Mouse (Mus musculus): ENCODE results near the gene Rdh1.

Gene Rdh1

DNA sequence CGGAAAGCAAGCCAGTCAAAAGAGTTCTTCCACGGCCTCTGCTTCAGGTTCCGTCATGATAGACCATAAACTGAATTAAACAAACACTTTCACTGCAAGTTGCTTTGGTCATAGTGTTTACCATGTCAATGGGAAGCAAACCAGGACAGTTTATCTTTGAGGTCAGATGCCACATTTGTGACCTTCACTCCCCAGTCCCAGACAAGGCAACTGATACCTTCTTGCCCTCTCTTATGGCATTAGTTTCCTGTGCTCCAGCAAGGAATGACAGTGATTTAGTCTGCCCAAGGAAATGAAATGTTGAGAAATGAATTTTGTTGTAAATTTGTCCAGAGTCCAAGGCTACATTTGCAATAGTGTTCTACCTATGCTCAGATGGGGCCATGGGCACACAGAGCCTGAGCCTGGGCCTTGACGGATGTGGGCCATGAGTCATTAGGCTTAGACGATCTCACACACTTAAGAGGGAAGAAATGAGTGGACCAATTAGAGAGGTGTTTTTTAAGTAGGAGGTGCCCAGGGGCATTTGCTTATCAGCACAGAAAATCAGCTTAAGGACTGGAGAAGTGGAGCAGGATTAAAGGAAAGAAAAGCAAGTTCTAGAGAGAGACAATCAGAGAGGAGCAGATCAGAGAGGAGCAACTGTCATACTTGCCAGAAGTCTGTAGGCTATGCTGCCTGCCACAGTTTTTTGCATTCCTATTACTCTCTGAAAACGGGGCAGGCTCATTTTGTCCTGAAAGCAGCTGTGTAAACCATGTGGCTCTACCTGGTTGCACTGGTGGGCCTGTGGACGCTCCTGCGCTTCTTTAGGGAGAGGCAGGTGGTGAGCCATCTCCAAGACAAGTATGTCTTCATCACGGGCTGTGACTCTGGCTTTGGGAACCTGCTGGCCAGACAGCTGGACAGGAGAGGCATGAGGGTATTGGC is at the start of gene Rdh1, which contains the start of gene Rdh16f1:
Gene Rdh1, plus strand, starts transcription at position 541 of the 930 bp plus-strand sequence.
Gene Rdh16f1, plus strand, starts transcription at position 607 of the 930 bp plus-strand sequence.
- DNase-seq (ENCODE audit: low read depth, low spot score) = no peak

GRCm38 (mm10) chr10:127710331-127710730 is 49.2 kb upstream of the Rdh1 start:
- DNase-seq (ENCODE audit: low read depth, low spot score) = no peak

DNA sequence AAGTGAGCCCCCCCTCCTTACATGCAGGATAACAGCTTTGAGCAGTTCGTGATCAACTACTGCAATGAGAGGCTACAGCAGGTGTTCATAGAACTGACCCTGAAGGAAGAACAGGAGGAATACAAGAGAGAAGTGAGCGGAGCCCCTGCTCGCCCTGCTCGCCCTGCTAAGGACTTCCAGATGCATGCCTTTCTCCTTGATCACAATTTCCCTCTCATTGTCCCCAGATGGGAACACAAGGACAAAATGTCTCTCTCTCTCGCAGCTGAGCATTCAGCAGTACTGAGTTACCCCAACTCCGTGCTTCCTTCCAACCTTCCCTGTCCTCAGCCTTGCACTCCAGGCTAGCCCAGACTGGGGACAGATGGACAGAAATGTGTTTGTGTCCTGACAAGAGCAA is 46.8 kb upstream of the Rdh1 start:
- DNase-seq (ENCODE audit: low read depth, low spot score) = no peak

- no peak for DNase-seq (ENCODE audit: low read depth, low spot score)
Observed at GRCm38 (mm10) chr10:127721671-127722418, 37.7 kb upstream of the Rdh1 start.

DNA sequence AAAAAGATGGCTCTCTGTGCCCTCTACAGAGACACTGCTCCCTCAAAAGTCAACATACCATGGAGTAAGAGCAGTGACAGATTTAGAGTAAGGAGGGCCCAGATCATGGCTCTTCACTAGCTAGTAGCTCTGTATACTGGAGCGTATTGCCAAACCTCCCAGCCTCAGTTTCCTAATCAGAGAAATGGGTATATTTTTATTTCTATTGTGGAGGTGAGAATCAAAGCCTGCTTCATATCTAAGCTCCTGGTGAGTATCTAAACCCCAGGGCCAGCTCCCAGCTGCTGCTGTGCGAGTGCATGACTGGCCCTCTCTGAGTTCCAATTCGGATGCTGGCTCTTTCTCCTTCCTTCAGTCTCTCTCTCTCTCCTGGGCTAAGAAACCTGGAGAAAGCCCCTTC is 35.3 kb upstream of the Rdh1 start, which contains the start of gene Tac2:
Gene Tac2, plus strand, starts transcription at position 301 of the 400 bp plus-strand sequence.
- DNase-seq (ENCODE audit: low read depth, low spot score) = no peak

- no peak for DNase-seq (ENCODE audit: low read depth, low spot score)
Observed at GRCm38 (mm10) chr10:127725136-127725535, 34.4 kb upstream of the Rdh1 start.

GRCm38 (mm10) chr10:127728437-127728836 is 31.1 kb upstream of the Rdh1 start:
- DNase-seq (ENCODE audit: low read depth, low spot score) = no peak

GRCm38 (mm10) chr10:127730285-127730932 is 29.1 kb upstream of the Rdh1 start:
- no peak for DNase-seq (ENCODE audit: low read depth, low spot score)

GRCm38 (mm10) chr10:127730933-127731310 is 28.6 kb upstream of the Rdh1 start:
- DNase-seq (ENCODE audit: low read depth, low spot score) = no peak

- DNase-seq (ENCODE audit: low read depth, low spot score) = no peak
Observed at GRCm38 (mm10) chr10:127731397-127731796, 28.1 kb upstream of the Rdh1 start.

GRCm38 (mm10) chr10:127734434-127734833 is 25.1 kb upstream of the Rdh1 start:
- DNase-seq (ENCODE audit: low read depth, low spot score) = no peak

GRCm38 (mm10) chr10:127736266-127736665 is 23.3 kb upstream of the Rdh1 start:
- no peak for DNase-seq (ENCODE audit: low read depth, low spot score)

DNA sequence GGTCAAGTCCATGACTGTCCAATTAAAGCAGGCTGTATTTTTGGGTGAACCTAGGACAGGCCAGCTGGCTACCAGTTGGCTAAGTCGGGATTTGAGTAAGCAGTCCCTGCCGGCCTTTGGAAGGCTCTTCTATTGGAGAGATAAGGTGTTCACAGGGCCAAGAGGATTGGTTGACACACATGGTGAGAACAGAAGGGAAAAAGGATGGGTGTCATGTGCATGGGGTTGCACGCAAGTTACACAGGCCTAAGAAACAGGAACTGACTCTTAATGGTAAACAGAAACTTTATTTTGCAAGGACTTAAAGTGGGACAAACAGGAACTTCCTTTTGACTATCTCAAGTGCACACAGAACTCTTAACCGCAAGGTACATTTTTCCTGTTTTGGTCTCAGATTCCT is 22.6 kb upstream of the Rdh1 start:
- DNase-seq (ENCODE audit: low read depth, low spot score) = no peak

- no peak for DNase-seq (ENCODE audit: low read depth, low spot score)
Observed at GRCm38 (mm10) chr10:127737552-127737951, 22.0 kb upstream of the Rdh1 start.

GRCm38 (mm10) chr10:127738151-127738882 is 21.2 kb upstream of the Rdh1 start:
- DNase-seq (ENCODE audit: low read depth, low spot score) = no peak

GRCm38 (mm10) chr10:127739083-127739660 is 20.3 kb upstream of the Rdh1 start, which contains the start of gene Zbtb39:
Gene Zbtb39, plus strand, starts transcription at chr10:127739538.
- DNase-seq (ENCODE audit: low read depth, low spot score) = peak; percentile 70

DNA sequence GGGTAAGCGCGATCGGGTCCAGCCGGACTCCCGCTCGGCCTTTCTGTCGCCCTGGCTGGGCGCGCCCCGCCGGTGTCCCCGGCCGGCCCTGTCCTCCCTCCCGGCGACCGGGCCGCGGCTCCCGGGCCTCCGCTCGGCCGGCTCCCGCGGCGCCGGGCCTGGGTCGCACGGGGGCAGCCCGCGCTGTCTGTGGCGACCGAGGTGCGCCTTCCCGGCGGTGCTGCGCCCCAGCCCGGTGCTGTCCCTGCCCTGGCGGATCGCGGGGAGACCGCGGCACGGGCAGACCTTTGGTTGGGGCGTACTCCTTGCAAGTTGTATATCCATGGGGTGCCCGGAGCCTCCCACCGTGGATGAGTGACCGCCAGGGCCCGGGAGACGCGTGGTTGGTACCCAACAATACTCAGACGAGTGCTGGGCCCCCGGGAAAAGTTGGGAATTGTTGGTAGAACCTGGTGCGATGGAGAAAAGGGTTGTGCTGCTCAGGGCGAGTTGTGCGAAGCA is 19.8 kb upstream of the Rdh1 start:
- DNase-seq (ENCODE audit: low read depth, low spot score) = no peak

DNA sequence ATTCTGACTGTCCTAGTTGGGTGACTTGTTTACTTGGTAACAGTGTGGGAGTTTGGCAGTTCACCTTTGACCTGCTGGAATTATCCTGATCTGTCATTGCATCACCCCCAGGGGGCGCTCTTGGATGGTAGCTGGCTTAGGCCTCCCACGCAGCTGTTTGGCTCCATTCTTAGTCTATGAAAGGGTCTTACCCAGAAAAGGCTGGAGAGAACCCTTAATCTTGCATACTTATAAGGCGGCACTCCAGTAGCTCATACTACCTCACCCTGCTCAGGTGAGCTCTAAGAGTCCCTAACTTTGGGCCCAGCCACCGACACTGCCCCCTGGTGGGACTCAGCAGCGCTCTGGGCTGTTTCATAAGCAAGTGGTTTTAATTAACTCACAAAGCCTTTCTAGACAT is 14.9 kb upstream of the Rdh1 start:
- DNase-seq (ENCODE audit: low read depth, low spot score) = no peak

DNA sequence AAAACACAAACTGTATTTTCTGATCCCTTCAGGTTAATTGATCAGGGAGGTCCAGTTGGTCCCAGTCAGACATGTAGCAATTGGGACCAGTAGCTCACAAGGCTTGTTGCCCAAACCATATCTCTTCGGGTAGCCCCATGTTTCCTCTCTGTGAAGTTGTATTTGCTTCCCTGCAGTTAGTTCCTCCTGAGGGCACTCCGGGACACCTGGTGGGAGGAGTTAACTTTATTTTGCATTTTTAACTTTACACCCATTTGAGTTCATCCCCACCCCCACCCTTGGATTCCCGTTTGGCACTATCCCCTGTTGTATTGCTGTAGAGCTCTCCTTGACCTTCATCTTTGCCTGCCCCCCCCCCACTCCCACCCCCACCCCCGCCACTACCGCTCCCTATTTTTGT is 13.6 kb upstream of the Rdh1 start:
- no peak for DNase-seq (ENCODE audit: low read depth, low spot score)

DNA sequence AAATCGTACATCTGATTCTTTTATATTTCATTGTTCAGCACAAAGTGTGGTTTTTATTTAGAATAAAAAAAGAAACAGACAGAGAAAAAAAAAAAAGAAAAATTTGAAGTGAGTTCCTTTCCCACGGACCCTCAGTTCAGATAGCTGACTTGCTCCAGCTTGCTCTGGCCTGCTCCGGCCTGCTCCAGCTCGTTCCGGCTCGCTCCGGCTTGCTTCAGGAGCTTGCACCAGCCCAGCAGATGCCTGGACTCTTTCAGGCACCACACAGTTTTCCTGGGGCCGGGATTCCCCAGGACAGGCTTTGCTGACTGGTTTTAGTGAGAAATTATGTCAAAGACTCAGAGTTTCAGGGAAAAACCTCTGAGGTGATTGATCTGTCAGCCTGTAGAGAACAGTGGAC is 12.3 kb upstream of the Rdh1 start:
- no peak for DNase-seq (ENCODE audit: low read depth, low spot score)

Measured in retina, postnatal 7 days (tissue).